Mouse (Mus musculus) layer of hippocampus, adult 2 months (tissue): ENCODE data around the gene Tppp3. TPM values are rescaled to one million over a fixed set of nuclear protein-coding genes. Genes with fewer than 3 reads are reported as not detected.
A peak's percentile ranks its signal among the peaks of the same experiment; 100 is the strongest.

Experiments
- DNase-seq, 2 experiments: peaks; one replicate each; pipeline ENCODE4 v3.0.0; 2022; ENCODE audit warnings: low spot score in 2 of 2
- H3K27ac ChIP-seq: fragments of 200-600 bp; 2 replicates; pipeline ENCODE4 v1.8.1; 2022
- H3K4me3 ChIP-seq: fragments of 200-600 bp; 2 replicates; pipeline ENCODE4 v1.8.1; 2022; ENCODE audit warnings: mild to moderate bottlenecking
- CTCF ChIP-seq: fragments of 200-600 bp; conservative IDR thresholded peaks from 2 replicates; pipeline ENCODE4 v1.8.1; 2022; ENCODE audit warnings: antibody characterized with exemption, mild to moderate bottlenecking, moderate library complexity
- long read RNA-seq, 2 experiments: library from polyadenylated mRNA; stranded (forward); transcript quantifications; one replicate each; pipeline ENCODE4 v2.0.0; 2021; ENCODE audit warnings: borderline mapping rate in 2 of 2
- total RNA-seq, 2 experiments: library from RNA; stranded (reverse); gene quantifications; 2 replicates each; pipeline ENCODE4 v1.2.3; 2021

Tppp3 gene
- 10 to 100 TPM; 36.5 to 36.8 TPM for total RNA-seq
- long read RNA-seq, experiment 1, transcript Tppp3-201 (4 exons, 1,127 nt): major isoform, 8 of 10 reads
- long read RNA-seq, experiment 1, partial matches to known transcripts: 0 of 10 reads
- long read RNA-seq, experiment 1, other reads (novel, unspliced or antisense): 0 of 10 reads
- long read RNA-seq, experiment 2, transcript Tppp3-201 (4 exons, 1,127 nt): major isoform, 11 of 13 reads
- long read RNA-seq, experiment 2, partial matches to known transcripts: 1 of 13 reads
- long read RNA-seq, experiment 2, other reads (novel, unspliced or antisense): 0 of 13 reads

GRCm38 (mm10) chr8:105471314-105472015 is at the start of gene Tppp3:
Gene Tppp3 (minus strand): TSS chr8:105471526.
- peak; percentile 78 for TF ChIP-seq CTCF
- peak within 1 kb of the TSS; percentile 83 for H3K27ac ChIP-seq
- peak within 1 kb of the TSS; percentile 57 for H3K4me3 ChIP-seq
- DNase-seq: peak; percentile 82 to 85

GRCm38 (mm10) chr8:105521061-105521460 is 49.7 kb upstream of the Tppp3 start:
- TF ChIP-seq CTCF: no peak
- Histone ChIP-seq H3K4me3 (no peak overlapping the region), H3K27ac (no peak overlapping the region)
- no peak for DNase-seq

DNA sequence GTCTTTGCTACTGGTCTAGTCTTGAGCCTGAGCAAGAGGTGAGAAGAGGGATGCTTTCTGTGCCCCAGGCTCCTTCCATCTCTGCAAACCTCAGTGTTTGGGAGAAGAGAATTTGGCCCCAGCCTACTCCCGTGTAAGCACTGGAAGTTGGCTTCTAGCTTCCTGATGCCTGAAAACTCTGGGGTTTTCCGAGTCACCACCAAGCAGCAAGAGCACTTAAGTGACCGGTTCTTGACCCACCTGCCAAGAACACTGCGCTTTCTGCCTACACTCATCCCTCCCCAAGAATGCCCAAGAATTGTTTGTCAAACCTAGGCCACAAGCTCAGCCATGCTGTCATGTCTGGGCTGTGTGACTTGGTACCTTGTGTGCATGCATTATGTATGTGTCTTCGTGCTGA is 49.2 kb upstream of the Tppp3 start:
- no peak for TF ChIP-seq CTCF

DNA sequence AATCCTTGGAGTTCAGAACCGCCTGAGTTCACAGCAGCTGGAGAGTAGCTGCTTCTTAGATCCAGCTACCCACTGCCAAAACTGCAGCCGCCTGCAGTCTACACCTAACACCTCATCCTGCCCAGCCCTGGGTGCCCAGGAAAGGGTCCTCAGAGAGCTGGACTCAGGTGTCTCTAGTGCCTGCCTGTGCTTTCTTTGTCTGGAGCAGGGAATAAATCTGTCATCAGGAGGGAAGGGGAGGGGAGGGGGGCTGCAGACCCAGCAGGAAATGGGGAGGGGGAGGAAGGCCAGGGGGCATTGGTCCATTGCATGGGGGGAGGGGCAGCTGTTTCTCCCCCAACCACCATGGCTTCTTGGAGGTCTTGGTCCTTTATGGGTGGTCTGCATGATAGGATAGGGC is 48.3 kb upstream of the Tppp3 start:
- H3K27ac ChIP-seq: no peak overlapping the region
- DNase-seq: no peak
- TF ChIP-seq CTCF: no peak
- H3K4me3 ChIP-seq: no peak overlapping the region

More for the DNA sequence above, 49.2 kb upstream of the Tppp3 start:
- Histone ChIP-seq H3K27ac (no peak overlapping the region), H3K4me3 (no peak overlapping the region)
- DNase-seq: no peak

DNA sequence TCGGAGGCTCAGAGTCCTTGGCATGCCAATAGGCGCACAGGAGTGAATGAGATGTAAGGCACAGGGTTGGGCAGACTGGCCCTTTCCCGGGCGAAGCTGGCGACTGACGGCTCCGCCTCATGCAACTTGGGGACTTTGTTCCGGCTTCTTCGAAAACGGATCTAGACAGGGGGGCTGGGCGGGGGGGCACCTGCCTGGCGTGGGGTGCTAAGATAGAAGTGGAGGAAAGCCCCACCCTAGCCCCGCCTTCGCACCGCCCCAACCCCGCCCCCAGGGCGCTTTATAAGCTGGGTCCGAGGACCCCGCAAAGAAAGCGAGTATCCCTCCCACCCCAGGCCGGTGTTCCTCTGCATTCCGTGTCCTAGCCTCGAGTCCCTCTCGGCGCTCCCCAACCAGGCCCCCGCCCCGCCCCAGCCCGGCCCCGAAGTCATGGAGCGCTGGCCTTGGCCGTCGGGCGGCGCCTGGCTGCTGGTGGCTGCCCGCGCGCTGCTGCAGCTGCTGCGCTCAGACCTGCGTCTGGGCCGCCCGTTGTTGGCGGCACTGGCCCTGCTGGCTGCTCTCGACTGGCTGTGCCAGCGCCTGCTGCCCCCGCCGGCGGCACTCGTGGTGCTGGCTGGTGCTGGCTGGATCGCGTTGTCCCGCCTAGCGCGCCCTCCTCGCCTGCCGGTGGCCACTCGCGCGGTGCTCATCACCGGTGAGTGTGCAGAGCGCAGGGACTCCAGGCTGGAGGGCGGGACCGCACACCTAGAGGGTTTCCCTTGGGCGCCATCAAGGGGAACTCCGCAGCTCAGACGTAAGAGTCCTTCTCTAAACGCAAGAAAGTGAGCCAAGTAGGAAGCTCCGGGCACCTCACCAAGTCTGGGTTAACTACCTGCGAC is 47.3 kb upstream of the Tppp3 start, which contains the start of gene Hsd11b2:
Gene Hsd11b2 (plus strand): TSS at position 320 of the 878 bp plus-strand sequence.
- no peak within 1 kb of the TSS for H3K27ac ChIP-seq
- peak; percentile 26 for TF ChIP-seq CTCF
- DNase-seq: no peak
- H3K4me3 ChIP-seq: peak within 1 kb of the TSS; percentile 51

GRCm38 (mm10) chr8:105517346-105517745 is 46.0 kb upstream of the Tppp3 start:
- no peak for DNase-seq
- TF ChIP-seq CTCF: no peak
- Histone ChIP-seq H3K27ac (no peak overlapping the region), H3K4me3 (no peak overlapping the region)

DNA sequence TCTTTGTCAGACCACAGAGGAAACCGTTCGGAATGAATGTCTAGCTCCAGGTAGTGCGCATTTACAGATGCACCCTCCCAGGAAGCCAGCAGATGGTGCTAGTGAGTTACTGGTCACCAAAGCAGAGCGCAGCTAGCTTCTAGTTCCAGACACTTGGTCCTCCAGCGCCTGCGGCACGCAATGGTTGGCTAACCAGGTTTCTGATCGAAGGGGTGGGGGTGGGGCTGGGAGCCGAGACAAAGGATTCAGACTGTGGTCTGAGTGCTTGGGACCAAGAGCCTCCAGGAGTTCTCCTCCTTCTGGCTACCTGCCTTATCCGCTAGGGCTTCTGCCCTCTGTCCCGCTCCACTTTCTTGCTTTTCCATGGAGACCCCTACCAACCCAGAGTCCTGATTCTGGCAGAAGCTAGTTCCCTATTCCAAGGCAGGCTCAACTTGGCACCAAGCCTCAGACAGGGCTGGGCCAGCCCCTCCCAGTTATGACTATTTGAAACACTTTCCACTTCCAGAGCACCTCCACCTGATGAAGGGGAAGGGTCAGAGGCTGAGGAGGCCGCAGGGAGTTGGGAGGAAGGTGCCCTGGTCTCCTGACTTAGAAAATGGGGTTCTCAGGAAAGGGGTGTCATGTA is 44.8 kb upstream of the Tppp3 start:
- Histone ChIP-seq H3K4me3 (no peak overlapping the region), H3K27ac (no peak overlapping the region)
- peak; percentile 55 to 72 for DNase-seq
- TF ChIP-seq CTCF: peak; percentile 85

DNA sequence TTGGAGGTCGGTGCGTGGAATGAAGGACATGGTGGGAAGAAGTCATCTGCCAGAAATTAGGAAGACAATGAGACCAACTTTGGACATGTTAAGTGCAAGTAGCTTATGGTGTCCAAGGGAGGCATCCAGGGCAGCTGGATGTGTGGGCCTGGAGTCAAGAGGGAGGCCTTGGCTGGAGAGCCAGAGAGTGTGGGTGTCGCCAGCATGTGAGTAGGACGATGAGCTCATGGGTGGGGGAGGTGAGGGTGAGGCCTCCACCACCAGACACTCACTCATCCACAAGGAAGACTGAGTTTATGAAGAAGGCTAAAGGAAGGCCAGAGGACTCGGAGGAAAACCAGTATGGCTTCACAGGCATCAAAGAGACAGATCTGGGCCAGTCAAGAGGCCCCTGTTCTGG is 43.3 kb upstream of the Tppp3 start:
- Histone ChIP-seq H3K27ac (no peak overlapping the region), H3K4me3 (no peak overlapping the region)
- TF ChIP-seq CTCF: no peak
- no peak for DNase-seq

- Histone ChIP-seq H3K27ac (no peak overlapping the region), H3K4me3 (no peak overlapping the region)
- no peak for TF ChIP-seq CTCF
- no peak for DNase-seq
These were observed 42.9 kb upstream of the Tppp3 start for GRCm38 (mm10) chr8:105514194-105514593.

DNA sequence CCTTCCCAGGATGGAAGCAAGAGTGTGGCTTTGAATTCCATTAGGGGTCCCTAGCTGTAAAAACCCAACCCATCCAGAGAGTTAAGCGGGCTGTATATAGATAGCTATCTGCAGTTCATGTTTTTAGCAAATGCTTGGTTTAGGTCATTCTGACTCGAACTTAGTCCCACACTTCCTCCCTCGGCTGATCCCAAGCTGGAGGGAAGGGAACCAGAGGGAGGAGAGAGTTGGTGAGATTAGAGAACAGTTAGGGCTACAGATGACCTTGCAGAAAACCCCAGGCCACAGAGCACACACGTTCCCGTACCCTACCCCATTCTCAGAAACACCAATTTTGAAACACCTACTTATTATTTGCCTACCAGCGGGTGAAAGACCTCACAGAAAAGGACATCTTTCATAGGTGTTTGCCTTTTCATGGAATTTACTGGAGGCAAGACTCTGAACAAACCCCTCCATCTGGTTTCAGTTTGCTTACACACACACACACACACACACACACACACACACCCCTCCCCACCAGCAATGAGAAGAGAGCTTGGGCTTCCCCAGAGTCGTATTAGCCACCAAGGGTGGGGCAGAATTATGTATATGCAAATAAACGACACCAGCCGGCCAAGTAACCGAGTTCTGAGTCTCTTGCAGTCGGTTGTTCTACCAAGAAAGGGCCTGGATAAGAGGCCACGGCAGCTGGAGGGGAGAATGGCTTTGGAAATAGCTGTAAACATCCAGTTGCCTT is 38.8 kb upstream of the Tppp3 start:
- TF ChIP-seq CTCF: no peak
- Histone ChIP-seq H3K27ac (no peak overlapping the region), H3K4me3 (no peak overlapping the region)
- no peak for DNase-seq

- Histone ChIP-seq H3K4me3 (no peak overlapping the region), H3K27ac (no peak overlapping the region)
- DNase-seq: no peak
- no peak for TF ChIP-seq CTCF
These were observed 37.4 kb upstream of the Tppp3 start for GRCm38 (mm10) chr8:105508758-105509157.

GRCm38 (mm10) chr8:105506977-105507376 is 35.7 kb upstream of the Tppp3 start:
- no peak for TF ChIP-seq CTCF
- DNase-seq: no peak
- H3K27ac ChIP-seq: no peak overlapping the region
- no peak overlapping the region for H3K4me3 ChIP-seq
